Mouse (Mus musculus) C2C12 (cell line): ENCODE measurements around the gene Gm28048. TPM values are rescaled to one million over a fixed set of nuclear protein-coding genes. Genes with fewer than 3 reads are reported as not detected.

ENCODE experiments used
- H3K27me3 ChIP-seq: one replicate; pipeline ENCODE4 v1.6.1; 2011; ENCODE audit not compliant: control insufficient read depth, insufficient read depth, insufficient read length
- H3K36me3 ChIP-seq: one replicate; pipeline ENCODE4 v1.6.1; 2011; ENCODE audit not compliant: control insufficient read depth, insufficient read depth
- H3K4me3 ChIP-seq: one replicate; pipeline ENCODE4 v1.5.1; 2011; ENCODE audit warnings: mild to moderate bottlenecking, control low read depth; ENCODE audit not compliant: poor library complexity, insufficient read depth, severe bottlenecking
- H3K79me2 ChIP-seq: one replicate; pipeline ENCODE4 v1.6.1; 2011; ENCODE audit not compliant: control insufficient read depth, insufficient read depth
- H3K79me3 ChIP-seq: one replicate; pipeline ENCODE4 v1.6.1; 2011; ENCODE audit warnings: low read depth, control low read depth
- H3ac ChIP-seq: one replicate; pipeline ENCODE3; 2011; ENCODE audit warnings: low read depth; ENCODE audit not compliant: control insufficient read depth, insufficient read length
- CEBPB ChIP-seq: IDR thresholded peaks from one replicate; pipeline ENCODE4 v1.6.1; 2011; ENCODE audit warnings: low read depth, mild to moderate bottlenecking, control low read depth, moderate library complexity
- CTCF ChIP-seq: IDR thresholded peaks from one replicate; pipeline ENCODE4 v1.5.1; 2011; ENCODE audit not compliant: control insufficient read depth, insufficient read depth, insufficient read length
- FOSL1 ChIP-seq: IDR thresholded peaks from one replicate; pipeline ENCODE4 v1.8.0; 2011; ENCODE audit warnings: mild to moderate bottlenecking, low read length; ENCODE audit not compliant: poor library complexity, insufficient read depth, severe bottlenecking
- MAX ChIP-seq: IDR thresholded peaks from one replicate; pipeline ENCODE4 v1.6.1; 2011; ENCODE audit warnings: mild to moderate bottlenecking, control low read depth
- MYOD1 ChIP-seq: IDR thresholded peaks from one replicate; pipeline ENCODE4 v1.6.1; 2011; ENCODE audit warnings: low read depth; ENCODE audit not compliant: control insufficient read depth, insufficient read length
- MYOG ChIP-seq: IDR thresholded peaks from one replicate; pipeline ENCODE4 v1.6.1; 2011; ENCODE audit not compliant: control insufficient read depth, insufficient read length; ENCODE audit errors: extremely low read depth
- USF1 ChIP-seq: IDR thresholded peaks from one replicate; pipeline ENCODE4 v1.6.1; 2011; ENCODE audit warnings: low read depth, mild to moderate bottlenecking, control low read depth, moderate library complexity
- polyA plus RNA-seq: library from polyadenylated mRNA; unstranded; fragments of >200 nt; fragmentation: generic; extraction: Trizol; gene quantifications from one replicate; pipeline ENCODE4 v1.2.1, GENCODE M21; 2012; ENCODE audit warnings: missing spikeins

Gm28048 gene
- polyA plus RNA-seq, 1 experiment: 1.4 TPM

- Histone ChIP-seq H3K79me2 (peaks cover 87% of the 10 kb centered on the region), H3K27me3 (no peaks in the 10 kb centered on the region), H3K4me3 (no peak overlapping the region), H3K79me3 (peaks cover 72% of the 10 kb centered on the region), H3K36me3 (peaks cover 29% of the 10 kb centered on the region), H3ac (no peak overlapping the region)
- TF ChIP-seq FOSL1: no peak
- TF ChIP-seq MYOD1: no peak
- TF ChIP-seq USF1: no peak
- no peak for TF ChIP-seq CTCF
- no peak for TF ChIP-seq MYOG
- TF ChIP-seq MAX: no peak
- TF ChIP-seq CEBPB: no peak
Measured at GRCm38 (mm10) chr11:22978215-22978614, 3.7 kb downstream of the Gm28048 start.

- Histone ChIP-seq H3K79me2 (peaks cover 96% of the 10 kb centered on the region), H3K4me3 (peak overlapping the region; percentile 50), H3K79me3 (peaks cover 63% of the 10 kb centered on the region), H3ac (peak overlapping the region; percentile 24), H3K36me3 (peaks cover 22% of the 10 kb centered on the region), H3K27me3 (no peaks in the 10 kb centered on the region)
- TF ChIP-seq CEBPB (no peak), USF1 (no peak), MYOD1 (no peak), MAX (no peak), CTCF (no peak), FOSL1 (no peak), MYOG (no peak)
Measured at GRCm38 (mm10) chr11:22973599-22973998, 8.3 kb downstream of the Gm28048 start.

GRCm38 (mm10) chr11:22972746-22973526 is 9.0 kb downstream of the Gm28048 start:
- Histone ChIP-seq H3K27me3 (no peaks in the 10 kb centered on the region), H3ac (peak overlapping the region; percentile 86), H3K4me3 (peak overlapping the region; percentile 50), H3K36me3 (peaks cover 17% of the 10 kb centered on the region), H3K79me2 (peaks cover 93% of the 10 kb centered on the region), H3K79me3 (peaks cover 57% of the 10 kb centered on the region)
- TF ChIP-seq MYOG (no peak), MYOD1 (no peak), MAX (peak; percentile 10), USF1 (no peak), CTCF (no peak), FOSL1 (no peak), CEBPB (peak; percentile 98)

GRCm38 (mm10) chr11:22971835-22972709 is 9.8 kb downstream of the Gm28048 start, which contains the start of gene Zrsr1:
TSS of gene Zrsr1 (plus strand) at chr11:22972005.
- Histone ChIP-seq H3ac (peak within 1 kb of the TSS; percentile 86), H3K79me3 (peaks cover 54% of the 10 kb centered on the region), H3K79me2 (peaks cover 92% of the 10 kb centered on the region), H3K4me3 (peak within 1 kb of the TSS; percentile 50), H3K36me3 (peaks cover 11% of the 10 kb centered on the region), H3K27me3 (no peaks in the 10 kb centered on the region)
- no peak for TF ChIP-seq MYOG
- no peak for TF ChIP-seq MYOD1
- TF ChIP-seq CTCF: no peak
- TF ChIP-seq FOSL1: no peak
- TF ChIP-seq MAX: no peak
- TF ChIP-seq CEBPB: no peak
- no peak for TF ChIP-seq USF1

- TF ChIP-seq MYOD1: no peak
- no peak for TF ChIP-seq FOSL1
- TF ChIP-seq CTCF: no peak
- TF ChIP-seq MAX: no peak
- TF ChIP-seq USF1: no peak
- TF ChIP-seq MYOG: no peak
- TF ChIP-seq CEBPB: no peak
- no peak overlapping the region for H3K4me3 ChIP-seq
- no peak overlapping the region for H3ac ChIP-seq
- H3K79me2 ChIP-seq: peaks cover 91% of the 10 kb centered on the region
- no peaks in the 10 kb centered on the region for H3K27me3 ChIP-seq
- peaks cover 1% of the 10 kb centered on the region for H3K36me3 ChIP-seq
- H3K79me3 ChIP-seq: peaks cover 47% of the 10 kb centered on the region
Measured at GRCm38 (mm10) chr11:22970546-22970945, 11.3 kb downstream of the Gm28048 start.
